Mouse (Mus musculus): Measurements from ENCODE around the gene Nck1. TPM values are rescaled to one million over a fixed set of nuclear protein-coding genes. Genes with fewer than 3 reads are reported as not detected.

Gene Nck1
- total RNA-seq, 1 experiment = 15.8 TPM

- TF ChIP-seq ZNF384 (IDR thresholded peaks at IDR 0.05; ENCODE audit: low read depth, low read length) (no peak), HCFC1 (IDR thresholded peaks at IDR 0.05; ENCODE audit: borderline replicate concordance, insufficient read depth, low read length) (no peak), MAFK (IDR thresholded peaks at IDR 0.05; ENCODE audit: insufficient read depth, low read depth, low read length) (no peak), ZC3H11A (IDR thresholded peaks at IDR 0.05; ENCODE audit: borderline replicate concordance, low read depth, low read length) (no peak)
- in situ Hi-C loops (cut with MboI; ENCODE audit: low sequenced_read_pairs in 2 of 2, unreplicated experiment in 2 of 2) = loop anchor here (5.0 to 25.0 kb wide), 2 partner anchors 460 to 550 kb away; no protein-coding TSS in a partner anchor
- no peak overlapping the region for H3K9ac ChIP-seq (ENCODE audit: insufficient read depth, low read depth, low read length, poor library complexity, severe bottlenecking)
- DNase-seq (ENCODE audit: low read depth, low spot score) = no peak
- H3K36me3 ChIP-seq (ENCODE audit: control insufficient read depth, insufficient read depth, low read length, poor library complexity, severe bottlenecking) = no peaks in the 10 kb centered on the region
- H3K4me3 ChIP-seq (ENCODE audit: insufficient read depth in 1 of 2, low read depth in 1 of 2, low read length in 2 of 2, poor library complexity in 1 of 2, severe bottlenecking in 1 of 2) = no peak overlapping the region
- H3K4me1 ChIP-seq (ENCODE audit: control insufficient read depth in 2 of 2, insufficient read depth in 2 of 2, low read length in 2 of 2, poor library complexity in 1 of 2) = 0 out of 4 replicates have a peak, but pooled peaks cover 0 to 2% of the 10 kb centered on the region in 2 experiments
- H3K9me3 ChIP-seq (ENCODE audit: control insufficient read depth, insufficient read depth, low read depth, low read length) = no peaks in the 10 kb centered on the region
- H3K27ac ChIP-seq (ENCODE audit: insufficient read depth, low read depth, low read length, poor library complexity, severe bottlenecking) = no peak overlapping the region
Measured at GRCm38 (mm10) chr9:100452432-100452831, 93.5 kb downstream of the Nck1 start.

DNA sequence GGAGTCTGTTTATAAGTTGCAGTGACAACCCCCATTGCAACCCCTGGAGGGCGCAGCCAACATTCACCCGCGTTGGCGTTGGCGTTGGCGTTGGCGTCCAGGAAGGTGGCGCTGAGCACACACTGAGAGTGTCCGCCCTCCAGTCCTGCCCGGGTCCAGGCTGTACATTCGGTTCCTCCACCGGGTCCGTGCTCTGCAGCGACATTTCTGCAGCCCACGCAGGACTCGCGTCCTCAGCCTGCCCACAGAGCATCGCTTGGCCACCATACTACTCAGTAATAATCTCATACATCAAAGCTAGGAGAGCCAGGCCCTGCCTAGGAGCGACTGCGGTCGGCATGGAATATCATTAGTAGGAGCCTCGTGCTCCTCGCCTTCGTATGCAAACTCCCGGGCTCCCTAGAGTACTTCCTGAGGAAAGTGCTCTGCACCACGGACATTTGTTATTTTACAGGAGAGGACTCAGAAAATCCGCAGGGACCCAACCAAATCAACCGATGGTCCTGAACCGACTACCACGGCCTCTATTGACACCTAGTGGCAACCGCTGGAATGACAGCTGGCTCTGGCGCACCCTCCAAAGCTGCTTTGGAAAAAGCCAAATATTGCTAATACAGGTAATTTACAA, 99.8 kb downstream of the Nck1 start:
- Histone ChIP-seq H3K4me3 (ENCODE audit: insufficient read depth in 1 of 2, low read depth in 1 of 2, low read length in 2 of 2, poor library complexity in 1 of 2, severe bottlenecking in 1 of 2) (peak overlapping the region; percentile 72 to 88), H3K36me3 (ENCODE audit: control insufficient read depth, insufficient read depth, low read length, poor library complexity, severe bottlenecking) (no peaks in the 10 kb centered on the region), H3K9me3 (ENCODE audit: control insufficient read depth, insufficient read depth, low read depth, low read length) (no peaks in the 10 kb centered on the region), H3K27ac (ENCODE audit: insufficient read depth, low read depth, low read length, poor library complexity, severe bottlenecking) (no peak overlapping the region), H3K4me1 (ENCODE audit: control insufficient read depth in 2 of 2, insufficient read depth in 2 of 2, low read length in 2 of 2, poor library complexity in 1 of 2) (no peaks in the 10 kb centered on the region), H3K9ac (ENCODE audit: insufficient read depth, low read depth, low read length, poor library complexity, severe bottlenecking) (peak overlapping the region; percentile 76)
- in situ Hi-C loops (cut with MboI; ENCODE audit: low sequenced_read_pairs in 2 of 2, unreplicated experiment in 2 of 2) = no loop called here
- peak; percentile 34; the same call in 1 of the 2 replicates for TF ChIP-seq ZC3H11A (IDR thresholded peaks at IDR 0.05; ENCODE audit: borderline replicate concordance, low read depth, low read length)
- TF ChIP-seq CHD2 (IDR thresholded peaks at IDR 0.05; ENCODE audit: low read depth, low read length) = no peak
- peak; percentile 65 for DNase-seq (ENCODE audit: low read depth, low spot score)

Other genes with a start within 250 kb of the Nck1 start
- gene Il20rb, start 59.3 kb downstream of the Nck1 start, total RNA-seq (2012; rRNA removed) = 3.3 and 3.7 TPM in 2 replicates
- 0.90 and 2.1 TPM in 2 replicates for gene Slc35g2, start 25.0 kb upstream of the Nck1 start, total RNA-seq (2012; rRNA removed)
- 34.1 and 47.9 TPM in 2 replicates for gene Stag1, start 51.7 kb upstream of the Nck1 start, total RNA-seq (2012; rRNA removed)

All from ES-E14 (cell line).